Mouse (Mus musculus): Measurements from ENCODE around the gene Asgr2.

GRCm38 (mm10) chr11:70110146-70110545, 17.7 kb downstream of the Asgr2 start:
- TF ChIP-seq CTCF (IDR thresholded peaks at IDR 0.05; ENCODE audit: extremely low read depth, insufficient read depth, insufficient read length, insufficient replicate concordance) (peak; percentile 48; the same call in 1 of the 2 replicates), POLR2A (IDR thresholded peaks at IDR 0.05; ENCODE audit: low read depth, low read length) (no peak)

All from spleen, adult 2 months (tissue).